Mouse (Mus musculus): Measurements from ENCODE around the gene Nuak2.
A peak's percentile ranks its signal among the peaks of the same experiment; 100 is the strongest.

Nuak2 gene

GRCm38 (mm10) chr1:132298801-132299464 is 17.0 kb upstream of the Nuak2 start:
- DNase-seq (ENCODE audit: low spot score): no peak

- no peak for DNase-seq (ENCODE audit: low spot score)
Measured at GRCm38 (mm10) chr1:132299744-132300143, 16.2 kb upstream of the Nuak2 start.

GRCm38 (mm10) chr1:132301242-132301641 is 14.7 kb upstream of the Nuak2 start:
- DNase-seq (ENCODE audit: low spot score): no peak

GRCm38 (mm10) chr1:132302341-132302866 is 13.5 kb upstream of the Nuak2 start:
- no peak for DNase-seq (ENCODE audit: low spot score)

- no peak for DNase-seq (ENCODE audit: low spot score)
Measured at GRCm38 (mm10) chr1:132304618-132305214, 11.2 kb upstream of the Nuak2 start.

- no peak for DNase-seq (ENCODE audit: low spot score)
Measured at GRCm38 (mm10) chr1:132306160-132306559, 9.8 kb upstream of the Nuak2 start.

- DNase-seq (ENCODE audit: low spot score): no peak
Measured at GRCm38 (mm10) chr1:132306808-132307207, 9.1 kb upstream of the Nuak2 start.

GRCm38 (mm10) chr1:132307962-132308361 is 8.0 kb upstream of the Nuak2 start:
- DNase-seq (ENCODE audit: low spot score): no peak

GRCm38 (mm10) chr1:132308674-132309073 is 7.3 kb upstream of the Nuak2 start:
- DNase-seq (ENCODE audit: low spot score): no peak

- DNase-seq (ENCODE audit: low spot score): no peak
Measured at GRCm38 (mm10) chr1:132310754-132311153, 5.2 kb upstream of the Nuak2 start.

GRCm38 (mm10) chr1:132311174-132311859 is 4.6 kb upstream of the Nuak2 start:
- no peak for DNase-seq (ENCODE audit: low spot score)

- DNase-seq (ENCODE audit: low spot score): no peak
Measured at GRCm38 (mm10) chr1:132312043-132312442, 3.9 kb upstream of the Nuak2 start.

- DNase-seq (ENCODE audit: low spot score): no peak
Measured at GRCm38 (mm10) chr1:132312703-132313102, 3.2 kb upstream of the Nuak2 start.

- no peak for DNase-seq (ENCODE audit: low spot score)
Measured at GRCm38 (mm10) chr1:132316625-132316994, 684 bp downstream of the Nuak2 start.

- DNase-seq (ENCODE audit: low spot score): no peak
Measured at GRCm38 (mm10) chr1:132317413-132317812, 1.5 kb downstream of the Nuak2 start.

GRCm38 (mm10) chr1:132317894-132318863 is 2.3 kb downstream of the Nuak2 start:
- DNase-seq (ENCODE audit: low spot score): no peak

GRCm38 (mm10) chr1:132319242-132319641 is 3.3 kb downstream of the Nuak2 start:
- DNase-seq (ENCODE audit: low spot score): peak; percentile 86

- DNase-seq (ENCODE audit: low spot score): no peak
Measured at GRCm38 (mm10) chr1:132321821-132322580, 6.1 kb downstream of the Nuak2 start.

GRCm38 (mm10) chr1:132322711-132323542 is 7.0 kb downstream of the Nuak2 start:
- DNase-seq (ENCODE audit: low spot score): no peak

GRCm38 (mm10) chr1:132326777-132327176 is 10.9 kb downstream of the Nuak2 start:
- DNase-seq (ENCODE audit: low spot score): peak; percentile 49
